Mouse (Mus musculus): ENCODE results near the gene Mid1. TPM values are rescaled to one million over a fixed set of nuclear protein-coding genes. Genes with fewer than 3 reads are reported as not detected.

Gene Mid1
- 11.2 and 14.4 TPM in 2 replicates for polyA plus RNA-seq (2016; fragmentation: Nextera tagmentation; extraction: Ambion mirVana)

- Histone ChIP-seq H3K36me3 (no peaks in the 10 kb centered on the region), H3K9me3 (no peaks in the 10 kb centered on the region), H3K9ac (no peak within 1 kb of the TSS; the same call in 1 of the 2 replicates), H3K4me2 (replicated peaks) (peak within 1 kb of the TSS; percentile 44), H3K27me3 (no peaks in the 10 kb centered on the region), H3K27ac (no peak within 1 kb of the TSS), H3K4me1 (no peaks in the 10 kb centered on the region), H3K4me3 (peak within 1 kb of the TSS; percentile 26)
- 12% methylated on average over 10 of the region's 10 CpGs for WGBS
- ATAC-seq (ENCODE audit: insufficient number of reproducible peaks, insufficient read depth, low FRiP score, low TSS enrichment), result 0 out of 2 replicates have a peak, but pooled peaks have one; percentile 67
These were observed at the start of gene Mid1 for GRCm38 (mm10) chrX:169685131-169685530. Gene Mid1 (plus strand): TSS chrX:169685199.

- Histone ChIP-seq H3K9me3 (no peaks in the 10 kb centered on the region), H3K27ac (no peak overlapping the region), H3K4me2 (replicated peaks) (no peak overlapping the region), H3K4me3 (no peak overlapping the region), H3K9ac (no peak overlapping the region), H3K4me1 (no peaks in the 10 kb centered on the region), H3K27me3 (no peaks in the 10 kb centered on the region), H3K36me3 (no peaks in the 10 kb centered on the region)
- no peak for ATAC-seq (ENCODE audit: insufficient number of reproducible peaks, insufficient read depth, low FRiP score, low TSS enrichment)
These were observed 11.9 kb upstream of the Mid1 start for GRCm38 (mm10) chrX:169673056-169673455.

GRCm38 (mm10) chrX:169676313-169676712 is 8.7 kb upstream of the Mid1 start:
- H3K27me3 ChIP-seq, result no peaks in the 10 kb centered on the region
- no peaks in the 10 kb centered on the region for H3K9me3 ChIP-seq
- H3K4me2 ChIP-seq (replicated peaks), result no peak overlapping the region
- no peaks in the 10 kb centered on the region for H3K4me1 ChIP-seq
- WGBS, result 54% methylated on average over 4 of the region's 4 CpGs
- H3K27ac ChIP-seq, result no peak overlapping the region
- H3K36me3 ChIP-seq, result no peaks in the 10 kb centered on the region
- H3K4me3 ChIP-seq, result no peak overlapping the region
- no peak overlapping the region for H3K9ac ChIP-seq
- ATAC-seq (ENCODE audit: insufficient number of reproducible peaks, insufficient read depth, low FRiP score, low TSS enrichment), result no peak

GRCm38 (mm10) chrX:169685731-169686130 is 732 bp downstream of the Mid1 start:
- H3K9ac ChIP-seq, result no peak overlapping the region
- 41% methylated on average over 8 of the region's 8 CpGs for WGBS
- H3K4me3 ChIP-seq, result peak overlapping the region; percentile 26
- H3K36me3 ChIP-seq, result no peaks in the 10 kb centered on the region
- no peaks in the 10 kb centered on the region for H3K4me1 ChIP-seq
- no peak overlapping the region for H3K27ac ChIP-seq
- peak overlapping the region; percentile 44 for H3K4me2 ChIP-seq (replicated peaks)
- ATAC-seq (ENCODE audit: insufficient number of reproducible peaks, insufficient read depth, low FRiP score, low TSS enrichment), result no peak
- H3K27me3 ChIP-seq, result no peaks in the 10 kb centered on the region
- H3K9me3 ChIP-seq, result no peaks in the 10 kb centered on the region

- H3K4me1 ChIP-seq, result no peaks in the 10 kb centered on the region
- H3K4me2 ChIP-seq (replicated peaks), result no peak overlapping the region
- no peak overlapping the region for H3K9ac ChIP-seq
- H3K4me3 ChIP-seq, result no peak overlapping the region
- ATAC-seq (ENCODE audit: insufficient number of reproducible peaks, insufficient read depth, low FRiP score, low TSS enrichment), result no peak
- WGBS, result 57% methylated on average over 2 of the region's 2 CpGs
- peaks cover 3% of the 10 kb centered on the region; the same call in 1 of the 2 replicates for H3K27me3 ChIP-seq
- no peaks in the 10 kb centered on the region for H3K9me3 ChIP-seq
- H3K36me3 ChIP-seq, result no peaks in the 10 kb centered on the region
- no peak overlapping the region for H3K27ac ChIP-seq
These were observed 6.2 kb downstream of the Mid1 start for GRCm38 (mm10) chrX:169691217-169691616.

- 55% methylated on average over 2 of the region's 2 CpGs for WGBS
- Histone ChIP-seq H3K4me2 (replicated peaks) (no peak overlapping the region), H3K4me3 (no peak overlapping the region), H3K9ac (no peak overlapping the region), H3K36me3 (no peaks in the 10 kb centered on the region), H3K27ac (no peak overlapping the region), H3K9me3 (no peaks in the 10 kb centered on the region), H3K4me1 (no peaks in the 10 kb centered on the region), H3K27me3 (peaks cover 3% of the 10 kb centered on the region; the same call in 1 of the 2 replicates)
- no peak for ATAC-seq (ENCODE audit: insufficient number of reproducible peaks, insufficient read depth, low FRiP score, low TSS enrichment)
These were observed 6.7 kb downstream of the Mid1 start for GRCm38 (mm10) chrX:169691675-169692074.

- no peak overlapping the region for H3K27ac ChIP-seq
- H3K9ac ChIP-seq, result no peak overlapping the region
- no peak overlapping the region for H3K4me3 ChIP-seq
- no peak for ATAC-seq (ENCODE audit: insufficient number of reproducible peaks, insufficient read depth, low FRiP score, low TSS enrichment)
- no peaks in the 10 kb centered on the region for H3K36me3 ChIP-seq
- H3K9me3 ChIP-seq, result no peaks in the 10 kb centered on the region
- no peaks in the 10 kb centered on the region for H3K4me1 ChIP-seq
- peaks cover 3% of the 10 kb centered on the region; the same call in 1 of the 2 replicates for H3K27me3 ChIP-seq
- WGBS, result 64% methylated on average over 6 of the region's 6 CpGs
- no peak overlapping the region for H3K4me2 ChIP-seq (replicated peaks)
These were observed 7.4 kb downstream of the Mid1 start for GRCm38 (mm10) chrX:169692225-169692909.

GRCm38 (mm10) chrX:169704016-169704602 is 19.1 kb downstream of the Mid1 start:
- no peaks in the 10 kb centered on the region for H3K9me3 ChIP-seq
- no peak overlapping the region for H3K4me3 ChIP-seq
- no peak for ATAC-seq (ENCODE audit: insufficient number of reproducible peaks, insufficient read depth, low FRiP score, low TSS enrichment)
- 67% methylated on average over 2 of the region's 2 CpGs for WGBS
- no peak overlapping the region for H3K27ac ChIP-seq
- H3K9ac ChIP-seq, result no peak overlapping the region
- no peaks in the 10 kb centered on the region for H3K4me1 ChIP-seq
- H3K27me3 ChIP-seq, result peaks cover 3% of the 10 kb centered on the region; the same call in 1 of the 2 replicates
- H3K4me2 ChIP-seq (replicated peaks), result no peak overlapping the region
- H3K36me3 ChIP-seq, result no peaks in the 10 kb centered on the region

GRCm38 (mm10) chrX:169723511-169723910 is 38.5 kb downstream of the Mid1 start:
- Histone ChIP-seq H3K4me3 (no peak overlapping the region), H3K9me3 (no peaks in the 10 kb centered on the region), H3K4me1 (no peaks in the 10 kb centered on the region), H3K27me3 (no peaks in the 10 kb centered on the region), H3K9ac (no peak overlapping the region), H3K36me3 (no peaks in the 10 kb centered on the region), H3K4me2 (replicated peaks) (no peak overlapping the region), H3K27ac (no peak overlapping the region)
- WGBS, result 81% methylated on average over 1 of the region's 1 CpGs
- ATAC-seq (ENCODE audit: insufficient number of reproducible peaks, insufficient read depth, low FRiP score, low TSS enrichment), result no peak

- no peak for ATAC-seq (ENCODE audit: insufficient number of reproducible peaks, insufficient read depth, low FRiP score, low TSS enrichment)
These were observed 50.5 kb downstream of the Mid1 start for GRCm38 (mm10) chrX:169735387-169735969.

GRCm38 (mm10) chrX:169758001-169758400 is 73.0 kb downstream of the Mid1 start:
- Histone ChIP-seq H3K36me3 (no peaks in the 10 kb centered on the region), H3K27me3 (no peaks in the 10 kb centered on the region), H3K4me2 (replicated peaks) (no peak overlapping the region), H3K9ac (no peak overlapping the region), H3K9me3 (no peaks in the 10 kb centered on the region), H3K4me3 (no peak overlapping the region), H3K27ac (no peak overlapping the region), H3K4me1 (no peaks in the 10 kb centered on the region)
- WGBS, result 86% methylated on average over 3 of the region's 3 CpGs
- no peak for ATAC-seq (ENCODE audit: insufficient number of reproducible peaks, insufficient read depth, low FRiP score, low TSS enrichment)

More at GRCm38 (mm10) chrX:169735387-169735969, 50.5 kb downstream of the Mid1 start:
- Histone ChIP-seq H3K4me2 (replicated peaks) (no peak overlapping the region), H3K27me3 (0 out of 2 replicates have a peak, but pooled peaks cover 2% of the 10 kb centered on the region), H3K36me3 (no peaks in the 10 kb centered on the region), H3K9me3 (no peaks in the 10 kb centered on the region), H3K4me3 (no peak overlapping the region), H3K4me1 (no peaks in the 10 kb centered on the region), H3K9ac (no peak overlapping the region), H3K27ac (no peak overlapping the region)
- 49% methylated on average over 3 of the region's 3 CpGs for WGBS

GRCm38 (mm10) chrX:169779535-169779934 is 94.5 kb downstream of the Mid1 start, which contains the start of gene 4933400A11Rik:
Gene 4933400A11Rik (minus strand): TSS chrX:169779635.
- no peak for ATAC-seq (ENCODE audit: insufficient number of reproducible peaks, insufficient read depth, low FRiP score, low TSS enrichment)
- WGBS, result 87% methylated on average over 3 of the region's 3 CpGs
- no peaks in the 10 kb centered on the region for H3K27me3 ChIP-seq

More at GRCm38 (mm10) chrX:169779535-169779934, 94.5 kb downstream of the Mid1 start, which contains the start of gene 4933400A11Rik:
- Histone ChIP-seq H3K4me3 (no peak within 1 kb of the TSS), H3K36me3 (no peaks in the 10 kb centered on the region), H3K4me2 (replicated peaks) (no peak within 1 kb of the TSS), H3K9ac (no peak within 1 kb of the TSS), H3K27ac (no peak within 1 kb of the TSS), H3K9me3 (no peaks in the 10 kb centered on the region), H3K4me1 (no peaks in the 10 kb centered on the region)
